Mouse (Mus musculus) cerebellum, postnatal 14 days (tissue): ENCODE data around the gene Hp.

Experiments
- DNase-seq, 2 experiments: peaks; one replicate each; pipeline ENCODE4 v3.0.0; 2021; ENCODE audit warnings: mixed read lengths in 2 of 2

The Hp gene

DNA sequence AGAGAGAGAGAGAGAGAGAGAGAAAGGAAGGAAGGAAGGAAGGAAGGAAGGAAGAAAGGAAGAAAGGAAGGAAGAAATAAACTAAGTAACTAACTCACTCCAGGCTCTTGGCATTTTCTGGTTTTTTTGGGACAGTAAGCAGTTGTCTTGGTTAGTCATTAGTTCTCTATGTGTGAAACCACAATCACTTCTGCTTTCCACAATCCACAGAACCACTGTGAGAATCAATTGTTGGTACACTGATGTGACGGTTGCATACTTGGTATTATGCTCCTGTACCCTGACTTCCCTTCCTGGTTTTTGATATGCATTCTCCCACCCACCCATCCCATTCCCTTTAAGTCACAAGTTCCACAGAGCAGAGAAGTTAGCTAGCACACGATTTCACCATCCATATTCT lies 15.1 kb downstream of the Hp start:
- no peak for DNase-seq

- peak in 1 of 2 experiments; percentile 44 for DNase-seq
These were observed 27.3 kb downstream of the Hp start for GRCm38 (mm10) chr8:109551663-109552062.

DNA sequence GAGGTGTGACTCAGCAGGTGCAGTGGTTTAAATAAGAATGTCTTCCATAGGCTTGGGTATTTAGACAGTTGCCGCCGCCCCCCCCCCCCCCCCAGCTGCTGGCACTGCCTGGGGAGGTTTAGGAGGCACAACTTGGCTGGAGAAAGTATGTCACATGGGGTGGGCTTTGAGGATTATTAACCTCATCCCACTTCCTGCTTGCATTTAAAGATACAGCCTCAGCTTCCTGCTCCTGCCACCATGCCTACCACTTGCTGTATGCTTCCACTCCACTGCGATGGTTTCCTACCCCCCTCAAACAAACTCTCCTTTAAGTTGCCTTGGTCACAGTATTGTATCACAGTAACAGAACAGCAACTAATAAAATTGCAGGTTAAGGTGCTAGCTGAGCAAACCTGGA lies 34.9 kb downstream of the Hp start:
- no peak for DNase-seq

DNA sequence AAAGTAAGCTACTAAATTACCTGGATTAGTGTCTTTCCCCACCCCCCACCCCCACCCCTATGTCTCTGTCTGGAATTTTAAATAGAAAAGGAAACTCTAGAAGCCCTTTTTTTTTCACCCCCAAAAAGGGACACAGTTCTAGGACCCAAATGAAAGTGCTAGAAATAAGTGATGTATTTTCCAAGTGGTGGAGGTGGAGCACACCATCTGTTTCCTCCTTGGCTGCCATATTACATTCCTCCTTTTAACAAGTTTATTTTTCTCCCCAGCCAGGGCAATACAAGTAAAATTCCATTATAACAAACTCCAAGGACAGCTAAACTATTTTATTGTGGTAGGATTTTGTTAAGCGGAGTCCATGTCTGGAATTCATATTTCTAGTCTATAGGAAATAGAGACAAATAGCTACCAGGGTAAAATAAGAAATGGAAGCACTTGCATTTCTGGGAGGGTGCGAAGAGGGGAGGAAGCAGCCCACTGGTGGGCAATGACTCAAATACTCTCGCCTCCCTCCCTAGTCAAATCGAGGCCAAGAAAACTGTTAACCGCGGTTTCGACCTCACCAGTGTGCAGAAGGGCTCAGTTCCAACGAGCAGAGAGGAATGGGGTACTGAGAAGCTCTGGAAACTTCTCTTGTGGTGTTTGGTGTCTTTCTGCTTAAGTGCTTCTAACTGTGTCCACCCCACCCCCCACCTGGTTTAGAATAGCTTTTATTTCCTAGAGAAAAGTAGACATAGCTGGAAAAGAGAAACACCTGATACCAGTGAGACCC lies 36.0 kb downstream of the Hp start:
- DNase-seq = no peak

DNA sequence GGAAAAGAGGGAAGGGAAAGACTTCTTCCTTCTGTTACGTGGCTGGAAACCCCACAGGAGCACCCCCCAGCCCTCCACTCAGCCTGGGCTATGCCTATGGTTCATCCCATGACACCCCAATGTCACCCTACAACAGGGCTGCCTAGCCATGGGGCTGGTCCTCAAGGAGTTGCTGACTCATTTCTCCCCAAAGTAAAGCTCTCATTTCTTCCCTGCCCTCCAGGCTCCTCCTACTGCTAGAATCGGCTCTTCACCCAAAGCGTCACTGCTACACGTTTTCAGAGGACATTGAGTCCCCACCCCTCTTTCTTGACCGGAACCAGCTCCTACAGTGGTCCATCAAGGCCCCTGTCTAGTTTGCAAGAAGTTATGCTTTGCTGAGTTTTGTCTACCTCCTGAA lies 36.8 kb downstream of the Hp start:
- no peak for DNase-seq

DNA sequence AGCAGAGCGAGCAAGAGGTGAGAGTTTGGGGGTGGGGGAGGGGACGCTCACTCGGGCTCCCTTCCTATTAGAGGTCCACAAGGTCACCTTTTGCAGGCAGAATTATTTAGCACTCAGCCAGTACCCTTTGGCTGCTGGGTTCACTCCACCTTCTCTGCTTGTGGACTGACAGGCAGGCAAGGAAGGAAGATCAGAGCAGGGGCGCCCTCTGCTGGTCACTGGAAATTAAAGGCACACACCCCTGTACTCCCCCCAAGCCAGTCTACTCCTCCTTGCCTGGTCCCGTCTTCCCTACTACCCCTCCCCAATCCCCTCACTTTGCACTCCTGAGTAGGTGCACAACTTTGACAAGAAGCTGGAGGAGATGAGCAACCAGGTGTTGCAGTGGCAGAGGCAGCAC lies 42.3 kb downstream of the Hp start:
- DNase-seq = peak; percentile 83 to 90

DNA sequence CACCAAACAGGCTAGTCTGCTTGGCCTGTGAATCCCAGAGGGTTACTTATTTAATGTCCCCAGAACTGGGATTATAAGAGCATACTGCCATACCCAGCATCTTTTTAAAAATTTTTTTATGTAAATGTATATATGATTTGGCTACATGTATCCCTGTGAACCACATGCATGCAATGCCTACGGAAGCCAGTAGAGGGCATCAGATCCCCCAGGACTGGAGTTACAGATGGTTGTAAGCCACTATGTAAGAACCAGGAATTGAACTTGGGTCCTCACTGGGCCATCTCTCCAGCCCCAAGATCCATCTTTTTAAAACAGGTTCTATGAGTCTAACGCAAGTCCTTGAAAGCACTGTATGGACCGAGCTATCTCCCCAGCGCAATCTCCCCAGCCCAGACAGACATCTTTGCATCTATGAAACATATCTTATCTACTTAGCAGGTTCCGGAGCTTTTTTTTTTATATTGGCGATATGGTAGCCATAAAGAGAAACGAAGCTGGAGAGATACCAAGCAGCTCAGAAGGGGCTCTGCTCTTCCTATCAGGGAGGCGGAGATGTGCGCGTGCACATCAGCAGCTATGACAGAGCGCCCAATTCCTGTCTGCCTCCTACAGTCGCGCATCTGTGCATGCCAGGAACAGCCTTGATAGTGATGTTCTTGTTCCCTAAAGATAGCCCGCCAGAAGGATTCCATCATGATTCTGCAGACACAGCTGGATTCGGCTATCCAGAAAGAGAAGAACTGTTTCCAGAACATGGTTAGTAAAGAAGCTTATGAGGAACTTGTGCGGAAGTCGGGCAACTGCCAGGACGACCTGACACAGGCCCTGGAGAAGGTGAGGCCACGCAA lies 43.6 kb downstream of the Hp start:
- DNase-seq = peak; percentile 43 to 63
